Mouse (Mus musculus) heart, adult 2 months (tissue): ENCODE data around the gene Clasp1.

Experiments
- CTCF ChIP-seq: fragments of 200-600 bp; IDR thresholded peaks from 2 replicates; pipeline ENCODE4 v1.8.1; 2022; ENCODE audit warnings: antibody characterized with exemption, mild to moderate bottlenecking, moderate library complexity
- EP300 ChIP-seq: fragments of 200-500 bp; IDR thresholded peaks from 2 replicates; pipeline ENCODE4 v1.6.1; 2011; ENCODE audit warnings: low read depth, low read length, control low read depth; ENCODE audit not compliant: insufficient read depth

- TF ChIP-seq CTCF (no peak), EP300 (no peak)
Observed at GRCm38 (mm10) chr1:118523161-118523560, 134.3 kb downstream of the Clasp1 start.
